Mouse (Mus musculus) lung, postnatal 0 days (tissue): ENCODE data around the gene Fscn1. TPM values are rescaled to one million over a fixed set of nuclear protein-coding genes. Genes with fewer than 3 reads are reported as not detected.

ENCODE experiments used
- ATAC-seq: fragments of 200-750 bp; cut with Nextera tagmentation; 2 replicates; pipeline ENCODE4 v1.8.0; 2017; ENCODE audit warnings: moderate library complexity
- DNase-seq: peaks from one replicate; pipeline ENCODE4 v3.0.0-alpha.2; 2016; ENCODE audit warnings: low spot score
- H3K27ac ChIP-seq: fragments of 300-500 bp; sonication (generic); 2 replicates; pipeline ENCODE4 v1.5.1; 2014; ENCODE audit warnings: antibody characterized with exemption, mild to moderate bottlenecking, low read length, mixed read lengths
- H3K27me3 ChIP-seq: fragments of 300-500 bp; sonication (generic); replicated peaks from 2 replicates; pipeline ENCODE4 v1.6.1; 2014; ENCODE audit warnings: low read length, mixed read lengths; ENCODE audit not compliant: insufficient read depth
- H3K36me3 ChIP-seq: fragments of 300-500 bp; sonication (generic); 2 replicates; pipeline ENCODE4 v1.6.1; 2014; ENCODE audit warnings: low read length, mixed read lengths; ENCODE audit not compliant: insufficient read depth
- H3K4me1 ChIP-seq: fragments of 300-500 bp; sonication (generic); 2 replicates; pipeline ENCODE4 v1.6.1; 2014; ENCODE audit warnings: antibody characterized with exemption, low read depth, low read length, mixed read lengths; ENCODE audit not compliant: insufficient read depth
- H3K4me2 ChIP-seq: fragments of 300-500 bp; sonication (generic); replicated peaks from 2 replicates; pipeline ENCODE4 v1.6.1; 2014; ENCODE audit warnings: low read depth, mild to moderate bottlenecking, low read length, moderate library complexity, mixed read lengths
- H3K4me3 ChIP-seq: fragments of 300-500 bp; sonication (generic); 2 replicates; pipeline ENCODE4 v1.5.1; 2014; ENCODE audit warnings: low read depth, low read length
- H3K9ac ChIP-seq: fragments of 300-500 bp; sonication (generic); replicated peaks from 2 replicates; pipeline ENCODE4 v1.6.1; 2014; ENCODE audit warnings: low read depth, mild to moderate bottlenecking
- H3K9me3 ChIP-seq: fragments of 300-500 bp; sonication (generic); 2 replicates; pipeline ENCODE4 v1.6.1; 2016; ENCODE audit warnings: low read length, mixed read lengths
- CTCF ChIP-seq: IDR thresholded peaks from 2 replicates; pipeline ENCODE4 v1.5.1; 2016; ENCODE audit warnings: antibody characterized with exemption, mild to moderate bottlenecking
- EP300 ChIP-seq: IDR thresholded peaks from 2 replicates; pipeline ENCODE4 v1.6.1; 2016; ENCODE audit warnings: antibody characterized with exemption, mild to moderate bottlenecking, control low read depth
- WGBS: fragments of 180-500 bp; shearing (Covaris S2); extraction: QIAGEN DNeasy Blood & Tissue Kit; methylation state at CpG from one replicate; pipeline ENCODE4 v1.1.7; 2014; 5-methylcytosine and 5-hydroxymethylcytosine counted together
- polyA plus RNA-seq: library from polyadenylated mRNA; unstranded; fragments of >200 nt; fragmentation: Nextera tagmentation; extraction: Ambion mirVana; gene quantifications from 2 replicates; pipeline ENCODE4 v1.2.1, GENCODE M21; 2015

The Fscn1 gene
- polyA plus RNA-seq, 1 experiment from 2014 or later, result 69.1 TPM

DNA sequence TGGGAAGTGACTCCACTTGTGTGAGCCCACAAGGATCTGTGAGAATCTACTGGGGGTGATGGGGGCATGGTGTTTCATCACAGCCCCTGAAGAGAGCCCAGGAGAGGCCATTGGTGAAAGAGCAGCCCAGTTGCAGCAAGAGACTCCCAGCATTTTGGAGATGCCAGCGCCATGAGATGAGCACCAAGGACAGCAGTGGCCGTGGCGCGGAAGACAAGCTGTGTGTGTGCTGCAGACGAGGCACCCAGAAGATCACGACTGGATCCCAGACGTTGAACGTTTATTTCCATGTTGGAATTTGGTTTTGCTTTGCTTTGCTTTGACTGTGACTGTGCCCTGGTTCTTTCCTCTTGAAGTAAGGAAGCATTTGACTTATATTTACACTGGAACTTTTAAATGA is 42.7 kb upstream of the Fscn1 start:
- DNase-seq, result no peak
- Histone ChIP-seq H3K4me2 (no peak overlapping the region), H3K27me3 (no peaks in the 10 kb centered on the region), H3K4me3 (no peak overlapping the region), H3K4me1 (peaks cover 12% of the 10 kb centered on the region; the same call in 1 of the 2 replicates), H3K27ac (no peak overlapping the region), H3K36me3 (no peaks in the 10 kb centered on the region), H3K9me3 (no peaks in the 10 kb centered on the region), H3K9ac (no peak overlapping the region)
- WGBS, result 89% methylated on average over 8 of the region's 8 CpGs
- no peak for ATAC-seq
- TF ChIP-seq CTCF, result no peak
- TF ChIP-seq EP300, result no peak

DNA sequence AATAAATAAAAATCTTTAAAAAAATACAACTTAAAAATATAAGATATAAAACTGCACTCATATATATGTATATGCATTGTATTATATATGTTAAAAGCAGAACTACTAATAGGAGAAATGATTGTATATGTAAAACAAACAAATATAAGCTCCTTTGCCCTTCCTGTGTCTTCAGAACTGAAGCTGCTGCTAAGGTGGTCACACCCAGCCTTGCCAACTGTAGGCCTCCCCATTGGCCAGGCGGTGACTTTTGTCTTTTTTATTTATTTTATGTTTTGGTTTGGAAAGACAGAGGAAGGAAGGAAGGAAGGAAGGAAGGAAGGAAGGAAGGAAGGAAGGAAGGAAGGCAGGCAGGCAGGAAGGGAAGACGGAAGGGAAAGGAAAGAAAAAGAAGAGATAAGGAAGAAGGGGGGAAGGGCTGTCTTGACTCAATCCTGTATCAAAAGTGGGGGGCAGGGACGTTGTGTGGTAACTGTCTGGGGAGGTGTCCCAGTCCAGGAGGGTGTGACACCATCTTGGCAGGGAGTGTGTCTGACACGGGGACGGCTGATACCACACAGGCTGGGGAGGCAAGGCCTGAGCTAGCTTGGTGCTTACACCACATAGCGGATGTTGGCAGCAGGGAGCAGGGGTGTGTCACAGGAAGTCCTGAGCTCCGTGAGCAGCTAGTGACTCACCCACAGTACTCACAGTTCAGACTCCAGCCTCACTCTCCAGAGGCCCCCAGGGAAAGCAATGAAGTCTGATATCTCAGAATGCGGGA is 39.7 kb upstream of the Fscn1 start:
- Histone ChIP-seq H3K27me3 (no peaks in the 10 kb centered on the region), H3K36me3 (no peaks in the 10 kb centered on the region), H3K9me3 (no peaks in the 10 kb centered on the region), H3K4me3 (no peak overlapping the region), H3K9ac (no peak overlapping the region), H3K27ac (peak overlapping the region; percentile 90), H3K4me1 (peaks cover 12% of the 10 kb centered on the region; the same call in 1 of the 2 replicates), H3K4me2 (no peak overlapping the region; the same call in 1 of the 2 replicates)
- WGBS, result 10% methylated on average over 8 of the region's 8 CpGs
- TF ChIP-seq EP300 (peak; percentile 87), CTCF (peak; percentile 40)
- ATAC-seq (peak; percentile 99), DNase-seq (peak; percentile 98)

GRCm38 (mm10) chr5:142921074-142921459 is 39.1 kb upstream of the Fscn1 start:
- no peaks in the 10 kb centered on the region for H3K9me3 ChIP-seq
- H3K36me3 ChIP-seq, result no peaks in the 10 kb centered on the region
- H3K9ac ChIP-seq, result no peak overlapping the region
- H3K27ac ChIP-seq, result peak overlapping the region; percentile 90
- TF ChIP-seq CTCF, result no peak
- no peak for TF ChIP-seq EP300
- H3K4me2 ChIP-seq, result no peak overlapping the region; the same call in 1 of the 2 replicates
- DNase-seq (no peak), ATAC-seq (peak; percentile 48; the same call in 1 of the 2 replicates)
- H3K4me3 ChIP-seq, result no peak overlapping the region
- H3K4me1 ChIP-seq, result peaks cover 17% of the 10 kb centered on the region
- 45% methylated on average over 6 of the region's 6 CpGs for WGBS
- H3K27me3 ChIP-seq, result no peaks in the 10 kb centered on the region

- WGBS, result 80% methylated on average over 5 of the region's 5 CpGs
Measured at GRCm38 (mm10) chr5:142922251-142922650, 37.9 kb upstream of the Fscn1 start.

DNA sequence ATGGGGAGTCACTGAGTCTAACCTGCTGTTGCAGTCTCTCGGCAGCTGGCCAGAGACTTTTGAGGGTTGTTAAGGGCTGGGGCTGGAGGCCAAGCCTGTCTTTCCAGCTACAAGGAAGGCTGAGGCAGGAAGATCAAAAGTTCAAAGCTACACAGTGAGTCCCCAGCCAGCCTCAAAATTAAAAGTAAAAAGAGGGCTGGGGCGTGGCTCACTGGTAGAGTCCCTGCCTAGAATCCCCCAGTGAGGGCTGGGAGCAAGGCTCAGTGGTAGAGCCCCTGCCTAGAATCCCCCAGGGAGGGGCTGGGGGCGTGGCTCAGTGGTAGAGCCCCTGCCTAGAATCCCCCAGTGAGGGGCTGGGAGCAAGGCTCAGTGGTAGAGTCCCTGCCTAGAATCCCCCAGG is 36.4 kb upstream of the Fscn1 start:
- ATAC-seq, result no peak
- TF ChIP-seq EP300 (no peak), CTCF (no peak)
- Histone ChIP-seq H3K4me3 (no peak overlapping the region), H3K27ac (no peak overlapping the region), H3K9ac (no peak overlapping the region), H3K36me3 (no peaks in the 10 kb centered on the region), H3K9me3 (no peaks in the 10 kb centered on the region), H3K4me1 (peaks cover 18% of the 10 kb centered on the region), H3K4me2 (no peak overlapping the region), H3K27me3 (no peaks in the 10 kb centered on the region)
- WGBS, result 84% methylated on average over 3 of the region's 3 CpGs
- DNase-seq, result no peak

More at GRCm38 (mm10) chr5:142922251-142922650, 37.9 kb upstream of the Fscn1 start:
- peaks cover 18% of the 10 kb centered on the region for H3K4me1 ChIP-seq
- no peak overlapping the region for H3K27ac ChIP-seq
- H3K9me3 ChIP-seq, result no peaks in the 10 kb centered on the region
- DNase-seq (no peak), ATAC-seq (no peak)
- H3K4me2 ChIP-seq, result no peak overlapping the region
- no peak overlapping the region for H3K9ac ChIP-seq
- TF ChIP-seq CTCF (no peak), EP300 (no peak)
- H3K4me3 ChIP-seq, result no peak overlapping the region
- H3K27me3 ChIP-seq, result no peaks in the 10 kb centered on the region
- H3K36me3 ChIP-seq, result no peaks in the 10 kb centered on the region

DNA sequence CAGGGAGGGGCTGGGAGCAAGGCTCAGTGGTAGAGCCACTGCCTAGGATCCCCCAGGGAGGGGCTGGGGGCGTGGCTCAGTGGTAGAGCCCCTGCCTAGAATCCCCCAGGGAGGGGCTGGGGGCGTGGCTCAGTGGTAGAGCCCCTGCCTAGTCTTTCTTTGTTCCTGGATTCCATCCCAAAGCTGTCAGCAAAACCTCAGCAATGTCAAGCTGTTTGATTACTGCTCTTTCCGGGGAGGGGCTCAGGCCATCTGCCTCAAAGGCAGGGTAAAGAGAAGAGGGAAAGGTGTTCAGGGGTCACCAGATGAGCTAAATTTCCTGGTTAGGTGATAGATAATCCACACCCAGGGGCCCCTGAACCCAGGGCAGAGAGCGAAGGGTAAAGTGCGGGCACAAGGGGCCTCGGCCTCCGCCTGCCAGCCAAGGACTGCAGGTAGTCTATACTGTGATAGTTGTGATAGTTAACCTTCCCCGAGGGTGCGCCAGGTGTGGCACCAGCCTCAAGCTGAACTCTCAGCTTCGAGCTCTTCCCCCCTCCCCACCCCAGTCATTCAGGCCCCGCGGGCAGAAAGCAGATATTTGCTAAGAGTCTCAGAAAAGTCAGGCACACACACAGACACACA is 35.7 kb upstream of the Fscn1 start:
- H3K4me2 ChIP-seq, result no peak overlapping the region
- no peak overlapping the region for H3K27ac ChIP-seq
- no peak for TF ChIP-seq CTCF
- no peak for TF ChIP-seq EP300
- no peak overlapping the region for H3K4me3 ChIP-seq
- no peak overlapping the region for H3K9ac ChIP-seq
- WGBS, result 70% methylated on average over 12 of the region's 12 CpGs
- DNase-seq, result no peak
- H3K36me3 ChIP-seq, result no peaks in the 10 kb centered on the region
- H3K4me1 ChIP-seq, result peaks cover 18% of the 10 kb centered on the region
- ATAC-seq, result no peak
- no peaks in the 10 kb centered on the region for H3K9me3 ChIP-seq
- no peaks in the 10 kb centered on the region for H3K27me3 ChIP-seq
